ENCODE assay signal across 8 mouse cellular contexts in the genomic region with DNA sequence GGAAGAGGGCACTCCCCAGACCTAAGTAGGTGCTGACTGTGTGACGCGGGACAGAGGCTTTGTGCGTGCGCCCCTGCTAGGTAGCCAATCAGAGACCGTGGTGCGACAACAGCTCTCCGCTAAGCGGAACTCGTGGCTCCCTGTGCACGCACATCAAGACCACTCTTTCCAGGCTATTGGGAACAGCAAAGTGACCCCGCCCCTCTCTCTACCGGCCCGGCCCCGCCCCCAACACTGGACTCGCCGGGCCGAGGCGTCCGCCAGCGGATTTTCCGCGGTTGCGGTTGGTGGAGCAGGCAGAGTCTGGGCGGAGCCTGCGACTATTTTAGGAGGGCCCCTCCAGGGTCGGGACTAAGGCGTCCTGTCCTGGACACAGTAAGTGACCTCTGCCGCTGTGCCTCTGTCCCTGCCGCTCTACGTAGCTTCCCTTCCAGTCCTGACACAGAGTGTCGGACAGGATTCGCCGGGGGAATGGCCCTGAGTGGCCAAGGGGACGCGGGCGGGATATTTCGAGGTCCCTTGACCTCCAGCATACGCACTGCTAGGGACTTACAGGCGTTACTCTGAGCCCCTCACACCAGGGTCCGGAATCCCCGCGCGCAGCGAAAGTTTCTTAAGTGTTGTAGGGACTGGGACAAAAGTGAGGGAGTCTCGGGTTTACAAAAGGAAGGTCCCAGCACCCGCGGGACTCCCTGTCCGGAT. TPM values are rescaled to one million over a fixed set of nuclear protein-coding genes. Genes with fewer than 3 reads are reported as not detected.
DNase-seq lines count a peak whose midpoint lies in the region; ATAC-seq and TF ChIP-seq lines count a peak whose summit lies in the region.

A gene (plus strand): TSS at position 161 of the 702 bp plus-strand sequence.

- ATAC-seq in G1E (ENCODE audit: extremely low read depth, insufficient number of reproducible peaks, low FRiP score, poor library complexity, severe bottlenecking), result peak; percentile 38
- peak; percentile 65 for ATAC-seq in hindbrain, embryonic 13.5 days (ENCODE audit: low FRiP score)
- peak; percentile 43; the same call in 1 of the 2 replicates for ATAC-seq in midbrain, postnatal 0 days (ENCODE audit: low FRiP score)

- peak within 1 kb of the TSS; percentile 94 for H3K27ac ChIP-seq in bone marrow, adult 2 months (ENCODE audit: control insufficient read depth, insufficient read depth, low read depth, low read length, poor library complexity)
- no peak within 1 kb of the TSS for H3K27ac ChIP-seq in hindbrain, embryonic 13.5 days
- peak within 1 kb of the TSS; percentile 92 for H3K27ac ChIP-seq in liver, adult 2 months (replicated peaks; ENCODE audit: insufficient read depth, low read depth, low read length)
- H3K27ac ChIP-seq in midbrain, postnatal 0 days (ENCODE audit: low read depth, low read length), result no peak within 1 kb of the TSS

- H3K79me2 ChIP-seq in liver, adult 2 months (ENCODE audit: control insufficient read depth, insufficient read depth, low read length), result no peaks in the 10 kb centered on the region

- TF ChIP-seq CTCF in G1E (IDR thresholded peaks at IDR 0.05; ENCODE audit: low read depth, low read length), result no peak
- TF ChIP-seq CTCF in bone marrow, adult 2 months (IDR thresholded peaks at IDR 0.05; ENCODE audit: control insufficient read depth, insufficient read depth, low read length), result no peak
- no peak for TF ChIP-seq CTCF in liver, adult 2 months (IDR thresholded peaks at IDR 0.05; ENCODE audit: low read depth, low read length)
- no peak for TF ChIP-seq CTCF in midbrain, postnatal 0 days (IDR thresholded peaks at IDR 0.05)

- peaks cover 3% of the 10 kb centered on the region for H3K9me3 ChIP-seq in G1E (replicated peaks)
- no peaks in the 10 kb centered on the region for H3K9me3 ChIP-seq in hindbrain, embryonic 13.5 days
- no peaks in the 10 kb centered on the region for H3K9me3 ChIP-seq in midbrain, postnatal 0 days (ENCODE audit: low read length)

- H3K9ac ChIP-seq in hindbrain, embryonic 13.5 days, result peak within 1 kb of the TSS; percentile 56
- peak within 1 kb of the TSS; percentile 70 for H3K9ac ChIP-seq in liver, adult 2 months (ENCODE audit: low read depth, low read length)
- H3K9ac ChIP-seq in midbrain, postnatal 0 days (replicated peaks; ENCODE audit: low read length, poor library complexity, severe bottlenecking), result peak within 1 kb of the TSS; percentile 24; the same call in 1 of the 2 replicates

- WGBS in bone marrow, adult 2 months, result under 1% methylated on average over 48 of the region's 48 CpGs
- WGBS in hindbrain, embryonic 13.5 days, result under 1% methylated on average over 48 of the region's 48 CpGs
- 2% methylated on average over 48 of the region's 48 CpGs for WGBS in liver, adult 2 months
- 1% methylated on average over 48 of the region's 48 CpGs for WGBS in midbrain, postnatal 0 days

- H3K36me3 ChIP-seq in G1E (replicated peaks), result peaks cover 38% of the 10 kb centered on the region
- H3K36me3 ChIP-seq in hindbrain, embryonic 13.5 days, result no peaks in the 10 kb centered on the region
- H3K36me3 ChIP-seq in liver, adult 2 months (ENCODE audit: control insufficient read depth, insufficient read depth, low read length), result no peaks in the 10 kb centered on the region
- H3K36me3 ChIP-seq in midbrain, postnatal 0 days (ENCODE audit: insufficient read depth, low read length), result no peaks in the 10 kb centered on the region

- peaks cover 91% of the 10 kb centered on the region for H3K4me1 ChIP-seq in G1E (ENCODE audit: insufficient read depth, low read depth, low read length)
- peaks cover 4% of the 10 kb centered on the region; the same call in 1 of the 2 replicates for H3K4me1 ChIP-seq in bone marrow, adult 2 months (ENCODE audit: control insufficient read depth, insufficient read depth, low read length)
- H3K4me1 ChIP-seq in hindbrain, embryonic 13.5 days (replicated peaks), result peaks cover 28% of the 10 kb centered on the region
- H3K4me1 ChIP-seq in liver, adult 2 months (ENCODE audit: control insufficient read depth, insufficient read depth, low read length), result peaks cover 34% of the 10 kb centered on the region
- 0 out of 2 replicates have a peak, but pooled peaks cover 3% of the 10 kb centered on the region for H3K4me1 ChIP-seq in midbrain, postnatal 0 days (ENCODE audit: insufficient read depth, low read length)

- H3K4me3 ChIP-seq in G1E (ENCODE audit: low read depth, low read length), result peak within 1 kb of the TSS; percentile 75
- H3K4me3 ChIP-seq in bone marrow, adult 2 months (replicated peaks; ENCODE audit: control insufficient read depth, low read depth, low read length), result peak within 1 kb of the TSS; percentile 88
- H3K4me3 ChIP-seq in hindbrain, embryonic 13.5 days, result peak within 1 kb of the TSS; percentile 41
- peak within 1 kb of the TSS; percentile 63 for H3K4me3 ChIP-seq in liver, adult 2 months (ENCODE audit: insufficient read depth, low read depth, low read length)
- H3K4me3 ChIP-seq in midbrain, postnatal 0 days (ENCODE audit: low read depth, low read length), result peak within 1 kb of the TSS; percentile 36

- DNase-seq in G1E (ENCODE audit: low spot score), result peak; percentile 84
- DNase-seq in forelimb bud, embryonic 11.5 days (ENCODE audit: low read depth, low spot score), result peak; percentile 58
- DNase-seq in liver, adult 2 months (ENCODE audit: extremely low read depth, low read depth, low spot score), result peak; percentile 82
- DNase-seq in midbrain, postnatal 0 days (ENCODE audit: low spot score), result no peak
- DNase-seq in thymus, postnatal 4 days, result peak; percentile 36
- DNase-seq in cerebellum, adult 9-10 months, result no peak

- peak within 1 kb of the TSS; percentile 67 for H3K4me2 ChIP-seq in hindbrain, embryonic 13.5 days
- H3K4me2 ChIP-seq in midbrain, postnatal 0 days (ENCODE audit: low read depth, low read length, poor library complexity, severe bottlenecking), result peak within 1 kb of the TSS; percentile 75

- TF ChIP-seq POLR2A in bone marrow, adult 2 months (IDR thresholded peaks at IDR 0.05; ENCODE audit: borderline replicate concordance, control insufficient read depth, low read depth, low read length), result peak; percentile 98
- TF ChIP-seq POLR2A in liver, adult 2 months (IDR thresholded peaks at IDR 0.05; ENCODE audit: extremely low read depth, insufficient read depth, low read length), result peak; percentile 95

- H3K27me3 ChIP-seq in G1E (ENCODE audit: insufficient read depth, low read length), result no peaks in the 10 kb centered on the region
- H3K27me3 ChIP-seq in hindbrain, embryonic 13.5 days, result peaks cover 93% of the 10 kb centered on the region
- H3K27me3 ChIP-seq in liver, adult 2 months (ENCODE audit: control insufficient read depth, insufficient read depth, low read length), result no peaks in the 10 kb centered on the region
- peaks cover 61% of the 10 kb centered on the region for H3K27me3 ChIP-seq in midbrain, postnatal 0 days (ENCODE audit: insufficient read depth, low read length)

RNA-seq across cellular contexts. Expression of the gene that starts here (rescaled TPM):
- total RNA-seq in G1E (2014; fragmentation: Nextera tagmentation) (82.1 and 94.7 TPM in 2 replicates), G1E (2017) (83.6 and 101 TPM in 2 replicates)
- polyA plus RNA-seq in G1E (2012), result 66.3 and 123 TPM in 2 replicates
- polyA plus RNA-seq in bone marrow, adult 2 months (2011; ENCODE audit: insufficient read depth, insufficient read length, low replicate concordance, missing spikeins), result 91.4 and 149 TPM in 2 replicates
- 1.6 and 1.8 TPM in 2 replicates for polyA plus RNA-seq in hindbrain, embryonic 13.5 days (2015; fragmentation: Nextera tagmentation; extraction: Ambion mirVana)
- total RNA-seq in liver, adult 2 months (2014; rRNA removed), result 10.0 and 14.6 TPM in 2 replicates
- polyA plus RNA-seq in liver, adult 2 months (2012; rRNA removed), result 28.9 and 29.1 TPM in 2 replicates
- total RNA-seq in midbrain, postnatal 0 days (2014; rRNA removed), result 1.5 and 3.8 TPM in 2 replicates
- polyA plus RNA-seq in midbrain, postnatal 0 days (2015; fragmentation: Nextera tagmentation; extraction: Ambion mirVana), result 0.38 and 0.49 TPM in 2 replicates

Comparison
In these comparisons a context has a peak if more than half of its experiments do, and no peak if none do; other contexts are left out.
1. RNA of the gene that starts here (polyA plus RNA-seq): 91.4 to 149 TPM in bone marrow, adult 2 months, 66.3 to 123 TPM in G1E and 28.9 to 29.1 TPM in liver, adult 2 months; 1.6 to 1.8 TPM in hindbrain, embryonic 13.5 days and 0.38 to 0.49 TPM in midbrain, postnatal 0 days; every median in the first group is over 10 times any median in the second.
2. DNase-seq: peak in G1E (single experiment), forelimb bud, embryonic 11.5 days (single experiment), liver, adult 2 months (single experiment) and thymus, postnatal 4 days (single experiment); none in midbrain, postnatal 0 days (single experiment) and cerebellum, adult 9-10 months (single experiment).
3. H3K4me3 ChIP-seq: peak in every context shown above with its lines; median percentile 88 in bone marrow, adult 2 months; 75 in G1E; 63 in liver, adult 2 months; 41 in hindbrain, embryonic 13.5 days; 36 in midbrain, postnatal 0 days.
4. H3K27ac ChIP-seq: peak in bone marrow, adult 2 months (single experiment) and liver, adult 2 months (single experiment); none in hindbrain, embryonic 13.5 days (single experiment) and midbrain, postnatal 0 days (single experiment).
5. Peak in every context shown above with its lines, with median percentiles within 50 percentile points of each other: ATAC-seq and H3K9ac ChIP-seq.